Mouse (Mus musculus) heart, adult 2 months (tissue): ENCODE measurements around the gene Ipo7. TPM values are rescaled to one million over a fixed set of nuclear protein-coding genes. Genes with fewer than 3 reads are reported as not detected.
"Not testable (repeated sequence)": the region's sequence is repeated elsewhere in the genome, so short reads cannot be mapped to it uniquely, and the experiment has no call there.

ENCODE experiments used
- DNase-seq, 2 experiments: peaks; one replicate each; pipeline ENCODE4 v3.0.0; 2021
- H3K27ac ChIP-seq: fragments of 200-600 bp; 2 replicates; pipeline ENCODE4 v1.8.1; 2022
- H3K27me3 ChIP-seq: fragments of 200-500 bp; 2 replicates; pipeline ENCODE4 v1.6.1; 2012; ENCODE audit warnings: mild to moderate bottlenecking, low read length, inconsistent platforms, mixed read lengths; ENCODE audit not compliant: control insufficient read depth, insufficient read depth
- H3K36me3 ChIP-seq: fragments of 200-500 bp; 2 replicates; pipeline ENCODE4 v1.6.1; 2012; ENCODE audit warnings: low read length, inconsistent platforms; ENCODE audit not compliant: control insufficient read depth, insufficient read depth
- H3K4me1 ChIP-seq: fragments of 200-500 bp; 2 replicates; pipeline ENCODE4 v1.6.1; 2011; ENCODE audit warnings: low read length; ENCODE audit not compliant: control insufficient read depth, insufficient read depth
- H3K4me3 ChIP-seq: fragments of 200-600 bp; 2 replicates; pipeline ENCODE4 v1.8.1; 2022
- H3K79me2 ChIP-seq: fragments of 200-500 bp; replicated peaks from 2 replicates; pipeline ENCODE4 v1.6.1; 2012; ENCODE audit warnings: mild to moderate bottlenecking, inconsistent platforms, low read length, moderate library complexity, mixed read lengths; ENCODE audit not compliant: control insufficient read depth, insufficient read depth
- H3K9ac ChIP-seq: fragments of 200-500 bp; 2 replicates; pipeline ENCODE4 v1.6.1; 2012; ENCODE audit warnings: low read depth, mild to moderate bottlenecking, control low read depth, inconsistent platforms, low read length, mixed read lengths
- CTCF ChIP-seq: fragments of 200-600 bp; IDR thresholded peaks from 2 replicates; pipeline ENCODE4 v1.8.1; 2022; ENCODE audit warnings: antibody characterized with exemption, mild to moderate bottlenecking, moderate library complexity
- EP300 ChIP-seq: fragments of 200-500 bp; IDR thresholded peaks from 2 replicates; pipeline ENCODE4 v1.6.1; 2011; ENCODE audit warnings: low read depth, low read length, control low read depth; ENCODE audit not compliant: insufficient read depth
- POLR2A ChIP-seq: fragments of 200-500 bp; IDR thresholded peaks from 2 replicates; pipeline ENCODE4 v1.6.1; 2011; ENCODE audit warnings: mild to moderate bottlenecking, low read depth, low read length, control low read depth; ENCODE audit not compliant: insufficient read depth
- WGBS: fragments of 180-500 bp; shearing (Covaris S2); methylation state at CpG from one replicate; pipeline ENCODE4 v1.1.7; 2018; 5-methylcytosine and 5-hydroxymethylcytosine counted together
- intact Hi-C: fragments of 180-260 bp; cut with DNase I; formaldehyde crosslinking; loops from one replicate; pipeline ENCODE4 v1.15.1; 2025
- polyA plus RNA-seq: library from polyadenylated mRNA; depleted of rRNA; stranded (reverse); fragments of >200 nt; gene quantifications from 2 replicates; pipeline ENCODE4 v1.2.3, GENCODE M21; 2012
- total RNA-seq, 2 experiments: library from RNA; stranded (reverse); gene quantifications; 2 replicates each; pipeline ENCODE4 v1.2.3; 2021

The Ipo7 gene
- total and polyA plus RNA-seq, 3 experiments, result 19.7 to 99.4 (median 85.0) TPM

GRCm38 (mm10) chr7:110030342-110030741 lies 12.3 kb downstream of the Ipo7 start:
- Histone ChIP-seq H3K4me1 (no peaks in the 10 kb centered on the region), H3K27ac (no peak overlapping the region), H3K9ac (no peak overlapping the region), H3K79me2 (no peaks in the 10 kb centered on the region; the same call in 1 of the 2 replicates), H3K27me3 (no peaks in the 10 kb centered on the region), H3K36me3 (peaks cover 15% of the 10 kb centered on the region), H3K4me3 (no peak overlapping the region)
- TF ChIP-seq POLR2A (no peak), CTCF (no peak), EP300 (no peak)
- 45% methylated on average over 3 of the region's 3 CpGs for WGBS
- DNase-seq, result no peak
- intact Hi-C loops, result no loop called here

- H3K4me3 ChIP-seq, H3K27ac ChIP-seq, H3K4me1 ChIP-seq, H3K27me3 ChIP-seq, DNase-seq, H3K9ac ChIP-seq, H3K79me2 ChIP-seq: not testable (repeated sequence)
- H3K36me3 ChIP-seq, result peaks cover 15% of the 10 kb centered on the region
- intact Hi-C loops, result loop anchor here (5.0 kb wide), 1 partner anchor 80 kb away; no protein-coding TSS in a partner anchor
- WGBS, result 99% methylated on average over 2 of the region's 2 CpGs
Observed at GRCm38 (mm10) chr7:110057723-110058122, 39.6 kb downstream of the Ipo7 start.

- no peak overlapping the region for H3K27ac ChIP-seq
- intact Hi-C loops, result loop anchor here (5.0 kb wide), 1 partner anchor 82 kb away; no protein-coding TSS in a partner anchor
- no peaks in the 10 kb centered on the region for H3K27me3 ChIP-seq
- no peak overlapping the region for H3K4me3 ChIP-seq
- TF ChIP-seq CTCF (peak; percentile 60), POLR2A (no peak)
- H3K79me2 ChIP-seq, result peaks cover 2% of the 10 kb centered on the region
- 74% methylated on average over 12 of the region's 12 CpGs for WGBS
- DNase-seq, result no peak
- H3K9ac ChIP-seq, result no peak overlapping the region
- H3K36me3 ChIP-seq, result peaks cover 18% of the 10 kb centered on the region
- H3K4me1 ChIP-seq, result peaks cover 8% of the 10 kb centered on the region
Observed at GRCm38 (mm10) chr7:110059092-110059785, 41.2 kb downstream of the Ipo7 start.

GRCm38 (mm10) chr7:110060106-110060668 lies 42.1 kb downstream of the Ipo7 start:
- 14% methylated on average over 5 of the region's 5 CpGs for WGBS
- peak overlapping the region; percentile 89 for H3K9ac ChIP-seq
- intact Hi-C loops, result loop anchor here (2.0 kb wide), 1 partner anchor 57 kb away; no protein-coding TSS in a partner anchor

GRCm38 (mm10) chr7:110060669-110061198 lies 42.7 kb downstream of the Ipo7 start:
- WGBS, result under 1% methylated on average over 26 of the region's 26 CpGs
- H3K4me1 ChIP-seq, result peaks cover 8% of the 10 kb centered on the region
- H3K79me2 ChIP-seq, result peaks cover 2% of the 10 kb centered on the region
- H3K27ac ChIP-seq, result peak overlapping the region; percentile 100
- peak in 1 of 2 experiments; percentile 26 for DNase-seq
- no peaks in the 10 kb centered on the region for H3K27me3 ChIP-seq
- intact Hi-C loops, result loop anchor here (2.0 kb wide), 1 partner anchor 56 kb away; no protein-coding TSS in a partner anchor
- peak overlapping the region; percentile 86 for H3K4me3 ChIP-seq
- H3K36me3 ChIP-seq, result peaks cover 16% of the 10 kb centered on the region
- H3K9ac ChIP-seq, result peak overlapping the region; percentile 89
- TF ChIP-seq CTCF, result 0 out of 2 replicates have a peak, but pooled peaks have one; percentile 1
- TF ChIP-seq POLR2A, result 0 out of 2 replicates have a peak, but pooled peaks have one; percentile 13
- TF ChIP-seq EP300, result 0 out of 2 replicates have a peak, but pooled peaks have one; percentile 8

More at GRCm38 (mm10) chr7:110060106-110060668, 42.1 kb downstream of the Ipo7 start:
- DNase-seq, result no peak
- Histone ChIP-seq H3K27me3 (no peaks in the 10 kb centered on the region), H3K27ac (peak overlapping the region; percentile 100), H3K79me2 (peaks cover 2% of the 10 kb centered on the region), H3K4me3 (peak overlapping the region; percentile 86), H3K4me1 (peaks cover 8% of the 10 kb centered on the region), H3K36me3 (peaks cover 18% of the 10 kb centered on the region)
- TF ChIP-seq CTCF, result no peak
- no peak for TF ChIP-seq EP300
- TF ChIP-seq POLR2A, result no peak
